Mouse (Mus musculus) E14TG2a.4 (cell line): Measurements from ENCODE around the gene Osbpl6.

Source experiments
- CTCF ChIP-seq: conservative IDR thresholded peaks from 2 replicates; pipeline ENCODE4 v1.5.1; 2014; ENCODE audit warnings: low read length
- NANOG ChIP-seq: IDR thresholded peaks from 2 replicates; pipeline ENCODE4 v1.6.1; 2014; ENCODE audit warnings: borderline replicate concordance, low read length, mixed read lengths
- POU5F1 ChIP-seq: IDR thresholded peaks from 2 replicates; pipeline ENCODE4 v1.6.1; 2014; ENCODE audit warnings: low read length, borderline replicate concordance

GRCm38 (mm10) chr2:76512133-76512532 is 105.8 kb downstream of the Osbpl6 start:
- TF ChIP-seq CTCF (no peak), POU5F1 (no peak), NANOG (no peak)
